Mouse (Mus musculus) MEL (cell line): ENCODE measurements around the gene Lxn. TPM values are rescaled to one million over a fixed set of nuclear protein-coding genes. Genes with fewer than 3 reads are reported as not detected.

Experiments used
- DNase-seq: peaks from one replicate; pipeline ENCODE4 v3.0.0; 2011; ENCODE audit warnings: low read depth, low spot score
- H3K27ac ChIP-seq: 2 replicates; pipeline ENCODE4 v1.5.1; 2012; ENCODE audit warnings: low read depth, mild to moderate bottlenecking, control low read depth, low read length, moderate library complexity; ENCODE audit not compliant: control insufficient read depth
- H3K27me3 ChIP-seq, 2 experiments: fragments of 150-350 bp in 1 of 2; sonication (generic) in 1 of 2; 2 replicates each; pipeline ENCODE4 v1.6.1; 2012; ENCODE audit warnings: low read length in 2 of 2, mild to moderate bottlenecking in 2 of 2, improper control_type of control experiment in 1 of 2, moderate library complexity in 1 of 2; ENCODE audit not compliant: insufficient read depth in 2 of 2, control insufficient read depth in 1 of 2
- H3K36me3 ChIP-seq, 2 experiments: 2 replicates each; pipeline ENCODE4 v1.6.1; 2012 to 2014; ENCODE audit warnings: low read length in 2 of 2, improper control_type of control experiment in 1 of 2, inconsistent platforms in 1 of 2, mild to moderate bottlenecking in 1 of 2; ENCODE audit not compliant: insufficient read depth in 2 of 2, control insufficient read depth in 1 of 2
- H3K4me1 ChIP-seq, 2 experiments: fragments of 150-350 bp in 1 of 2; sonication (generic) in 1 of 2; 2 replicates each; pipeline ENCODE4 v1.6.1; 2012; ENCODE audit warnings: low read length in 2 of 2, improper control_type of control experiment in 1 of 2, mild to moderate bottlenecking in 1 of 2; ENCODE audit not compliant: insufficient read depth in 2 of 2, control insufficient read depth in 1 of 2
- H3K4me3 ChIP-seq, 2 experiments: fragments of 150-350 bp in 1 of 2; sonication (generic) in 1 of 2; 2 replicates each; pipeline ENCODE4 v1.5.1; 2012; ENCODE audit warnings: low read depth in 2 of 2, low read length in 2 of 2, mild to moderate bottlenecking in 2 of 2, moderate library complexity in 2 of 2, control low read depth in 1 of 2, improper control_type of control experiment in 1 of 2; ENCODE audit not compliant: control insufficient read depth in 1 of 2, insufficient read depth in 1 of 2
- H3K79me2 ChIP-seq: 2 replicates; pipeline ENCODE4 v1.6.1; 2012; ENCODE audit warnings: mild to moderate bottlenecking, low read length, moderate library complexity; ENCODE audit not compliant: control insufficient read depth, poor library complexity, insufficient read depth
- H3K9ac ChIP-seq: 2 replicates; pipeline ENCODE4 v1.6.1; 2012; ENCODE audit warnings: low read depth, mild to moderate bottlenecking, control low read depth, low read length, moderate library complexity; ENCODE audit not compliant: control insufficient read depth, poor library complexity, severe bottlenecking
- H3K9me3 ChIP-seq: fragments of 150-350 bp; sonication (generic); replicated peaks from 2 replicates; pipeline ENCODE4 v1.6.1; 2012; ENCODE audit warnings: mild to moderate bottlenecking, low read length, improper control_type of control experiment, moderate library complexity; ENCODE audit not compliant: insufficient read depth
- CHD1 ChIP-seq: IDR thresholded peaks from 2 replicates; pipeline ENCODE4 v1.6.1; 2012; ENCODE audit warnings: low read depth, mild to moderate bottlenecking, inconsistent platforms, low read length, improper control_type of control experiment
- ELF1 ChIP-seq: IDR thresholded peaks from 2 replicates; pipeline ENCODE4 v1.6.1; 2014; ENCODE audit warnings: low read depth, mild to moderate bottlenecking, inconsistent platforms, low read length, improper control_type of control experiment, moderate library complexity
- EP300 ChIP-seq, 2 experiments: IDR thresholded peaks; 2 replicates each; pipeline ENCODE4 v1.6.1; 2011; ENCODE audit warnings: improper control_type of control experiment in 2 of 2, low read length in 2 of 2, low read depth in 1 of 2, mild to moderate bottlenecking in 1 of 2
- GATA1 ChIP-seq: IDR thresholded peaks from 2 replicates; pipeline ENCODE4 v1.6.1; 2011; ENCODE audit warnings: low read depth, low read length, improper control_type of control experiment
- HCFC1 ChIP-seq: IDR thresholded peaks from 2 replicates; pipeline ENCODE4 v1.6.1; 2012; ENCODE audit warnings: low read depth, mild to moderate bottlenecking, inconsistent platforms, low read length, improper control_type of control experiment, moderate library complexity
- JUND ChIP-seq: IDR thresholded peaks from 2 replicates; pipeline ENCODE4 v1.6.1; 2011; ENCODE audit warnings: low read depth, mild to moderate bottlenecking, improper control_type of control experiment, low read length
- KAT2A ChIP-seq: conservative IDR thresholded peaks from 2 replicates; pipeline ENCODE4 v1.6.1; 2012; ENCODE audit warnings: low read depth, low read length, improper control_type of control experiment, inconsistent platforms
- MAFK ChIP-seq: IDR thresholded peaks from 2 replicates; pipeline ENCODE4 v1.6.1; 2011; ENCODE audit warnings: low read depth, mild to moderate bottlenecking, low read length, improper control_type of control experiment, borderline replicate concordance
- MAX ChIP-seq: IDR thresholded peaks from 2 replicates; pipeline ENCODE4 v1.6.1; 2011; ENCODE audit warnings: low read length, improper control_type of control experiment
- MAZ ChIP-seq: IDR thresholded peaks from 2 replicates; pipeline ENCODE4 v1.6.1; 2012; ENCODE audit warnings: low read depth, mild to moderate bottlenecking, inconsistent platforms, low read length, improper control_type of control experiment
- MXI1 ChIP-seq: IDR thresholded peaks from 2 replicates; pipeline ENCODE4 v1.6.1; 2011; ENCODE audit warnings: mild to moderate bottlenecking, low read depth, low read length, improper control_type of control experiment
- POLR2A ChIP-seq, 2 experiments: IDR thresholded peaks; 2 replicates each; pipeline ENCODE4 v1.6.1; 2011 to 2012; ENCODE audit warnings: low read length in 2 of 2, mild to moderate bottlenecking in 2 of 2, control low read depth in 1 of 2, improper control_type of control experiment in 1 of 2, low read depth in 1 of 2, moderate library complexity in 1 of 2; ENCODE audit not compliant: control insufficient read depth in 1 of 2, insufficient read depth in 1 of 2, poor library complexity in 1 of 2
- POLR2AphosphoS2 ChIP-seq: IDR thresholded peaks from 2 replicates; pipeline ENCODE4 v1.6.1; 2011; ENCODE audit warnings: low read length, improper control_type of control experiment
- SIN3A ChIP-seq: IDR thresholded peaks from 2 replicates; pipeline ENCODE4 v1.6.1; 2012; ENCODE audit warnings: low read length, improper control_type of control experiment, inconsistent platforms
- SMC3 ChIP-seq: IDR thresholded peaks from 2 replicates; pipeline ENCODE4 v1.6.1; 2011; ENCODE audit warnings: low read depth, low read length, improper control_type of control experiment
- TAL1 ChIP-seq: IDR thresholded peaks from 2 replicates; pipeline ENCODE4 v1.6.1; 2012; ENCODE audit warnings: mild to moderate bottlenecking, inconsistent platforms, low read length, moderate library complexity, mixed read lengths
- TBP ChIP-seq: IDR thresholded peaks from 2 replicates; pipeline ENCODE4 v1.8.0; 2011; ENCODE audit warnings: low read depth, low read length, improper control_type of control experiment
- TCF12 ChIP-seq: IDR thresholded peaks from 2 replicates; pipeline ENCODE4 v1.6.1; 2014; ENCODE audit warnings: low read depth, mild to moderate bottlenecking, inconsistent platforms, low read length, improper control_type of control experiment, moderate library complexity
- USF1 ChIP-seq: IDR thresholded peaks from 2 replicates; pipeline ENCODE4 v1.6.1; 2014; ENCODE audit warnings: low read depth, mild to moderate bottlenecking, inconsistent platforms, low read length, improper control_type of control experiment, moderate library complexity
- ZMIZ1 ChIP-seq: IDR thresholded peaks from 2 replicates; pipeline ENCODE4 v1.6.1; 2012; ENCODE audit warnings: low read depth, mild to moderate bottlenecking, inconsistent platforms, low read length, improper control_type of control experiment, moderate library complexity
- ZNF384 ChIP-seq: IDR thresholded peaks from 2 replicates; pipeline ENCODE4 v1.6.1; 2012; ENCODE audit warnings: low read depth, mild to moderate bottlenecking, inconsistent platforms, low read length, improper control_type of control experiment
- polyA plus RNA-seq, 2 experiments: library from polyadenylated mRNA; stranded (reverse) in 1 of 2; unstranded in 1 of 2; fragments of >175 nt in 1 of 2; fragments of >200 nt in 1 of 2; gene quantifications; 2 replicates each; pipeline versions ENCODE4 v1.2.1 to v1.2.4; 2012; ENCODE audit warnings: low replicate concordance in 2 of 2, low read depth in 1 of 2; ENCODE audit not compliant: insufficient read length in 2 of 2, insufficient read depth in 1 of 2, missing spikeins in 1 of 2
- total RNA-seq: library from RNA; depleted of rRNA; stranded (reverse); fragments of 300-350 nt; gene quantifications from 2 replicates; pipeline ENCODE4 v1.2.3, GENCODE M21; 2012

The Lxn gene
- total and polyA plus RNA-seq, 3 experiments = 0.26 TPM; not detected in 2

GRCm38 (mm10) chr3:67463001-67463400, 725 bp downstream of the Lxn start:
- Histone ChIP-seq H3K4me3 (no peak overlapping the region), H3K79me2 (no peaks in the 10 kb centered on the region), H3K4me1 (no peaks in the 10 kb centered on the region), H3K9me3 (no peaks in the 10 kb centered on the region), H3K9ac (no peak overlapping the region), H3K27ac (no peak overlapping the region), H3K36me3 (peaks cover 0 to 14% of the 10 kb centered on the region in 2 experiments; a peak in 2 of 4 replicates), H3K27me3 (no peaks in the 10 kb centered on the region)
- no peak for DNase-seq
- TF ChIP-seq ZNF384 = no peak
- TF ChIP-seq JUND = no peak
- no peak for TF ChIP-seq POLR2AphosphoS2
- TF ChIP-seq ZMIZ1 = no peak
- TF ChIP-seq EP300 (IDR thresholded peaks at IDR 0.05; ENCODE audit: low read depth in 1 of 2, low read length in 2 of 2) = no peak
- no peak for TF ChIP-seq MXI1
- TF ChIP-seq SIN3A = no peak
- no peak for TF ChIP-seq TBP
- no peak for TF ChIP-seq USF1
- no peak for TF ChIP-seq GATA1
- TF ChIP-seq, all 39 proteins: peak for 0

GRCm38 (mm10) chr3:67462578-67462977, 1.1 kb downstream of the Lxn start:
- peaks cover 0 to 14% of the 10 kb centered on the region in 2 experiments; a peak in 2 of 4 replicates for H3K36me3 ChIP-seq
- H3K4me3 ChIP-seq = no peak overlapping the region

GRCm38 (mm10) chr3:67462015-67462414, 1.7 kb downstream of the Lxn start:
- no peaks in the 10 kb centered on the region for H3K27me3 ChIP-seq
- no peak overlapping the region for H3K9ac ChIP-seq
- H3K9me3 ChIP-seq = no peaks in the 10 kb centered on the region
- peaks cover 0 to 17% of the 10 kb centered on the region in 2 experiments; a peak in 2 of 4 replicates for H3K36me3 ChIP-seq
- H3K4me3 ChIP-seq = no peak overlapping the region
- no peak for TF ChIP-seq KAT2A
- TF ChIP-seq CHD1 = no peak
- TF ChIP-seq TCF12 = no peak
- TF ChIP-seq SIN3A = no peak
- no peak for TF ChIP-seq MAX
- no peak for TF ChIP-seq MAFK
- TF ChIP-seq ELF1 = no peak
- no peak for TF ChIP-seq POLR2A (IDR thresholded peaks at IDR 0.05; ENCODE audit: control insufficient read depth in 1 of 2, insufficient read depth in 1 of 2, low read depth in 1 of 2, low read length in 2 of 2, poor library complexity in 1 of 2)
- TF ChIP-seq USF1 = no peak
- TF ChIP-seq EP300 (IDR thresholded peaks at IDR 0.05; ENCODE audit: low read depth in 1 of 2, low read length in 2 of 2) = no peak
- TF ChIP-seq HCFC1 = no peak
- TF ChIP-seq TBP = no peak
- TF ChIP-seq MAZ = no peak
- TF ChIP-seq POLR2AphosphoS2 = no peak
- no peak for TF ChIP-seq SMC3
- TF ChIP-seq, all 39 proteins: peak for 0
- Histone ChIP-seq H3K4me1 (no peaks in the 10 kb centered on the region), H3K27ac (no peak overlapping the region), H3K79me2 (no peaks in the 10 kb centered on the region)
- DNase-seq = no peak

More at GRCm38 (mm10) chr3:67462578-67462977, 1.1 kb downstream of the Lxn start:
- Histone ChIP-seq H3K27me3 (no peaks in the 10 kb centered on the region), H3K9ac (no peak overlapping the region), H3K4me1 (no peaks in the 10 kb centered on the region), H3K9me3 (no peaks in the 10 kb centered on the region), H3K79me2 (no peaks in the 10 kb centered on the region), H3K27ac (no peak overlapping the region)
- TF ChIP-seq TAL1 = no peak
- DNase-seq = no peak
